Mouse (Mus musculus) midbrain, embryonic 12.5 days (tissue): ENCODE data around the gene Gm49320. TPM values are rescaled to one million over a fixed set of nuclear protein-coding genes. Genes with fewer than 3 reads are reported as not detected.

Experiments used
- ATAC-seq: fragments of 200-750 bp; cut with Nextera tagmentation; 2 replicates; pipeline ENCODE4 v1.8.0; 2017; ENCODE audit warnings: low read depth, moderate TSS enrichment, moderate library complexity; ENCODE audit not compliant: low FRiP score
- H3K27ac ChIP-seq: fragments of 300-500 bp; sonication (generic); replicated peaks from 2 replicates; pipeline ENCODE4 v1.5.1; 2016; ENCODE audit warnings: mild to moderate bottlenecking
- H3K27me3 ChIP-seq: fragments of 300-500 bp; sonication (generic); 2 replicates; pipeline ENCODE4 v1.6.1; 2016; ENCODE audit warnings: mild to moderate bottlenecking
- H3K36me3 ChIP-seq: fragments of 300-500 bp; sonication (generic); 2 replicates; pipeline ENCODE4 v1.6.1; 2016
- H3K4me1 ChIP-seq: fragments of 300-500 bp; sonication (generic); 2 replicates; pipeline ENCODE4 v1.6.1; 2016
- H3K4me2 ChIP-seq: fragments of 300-500 bp; sonication (generic); replicated peaks from 2 replicates; pipeline ENCODE4 v1.6.1; 2016; ENCODE audit warnings: mild to moderate bottlenecking, moderate library complexity
- H3K4me3 ChIP-seq: fragments of 300-500 bp; sonication (generic); 2 replicates; pipeline ENCODE4 v1.5.1; 2016; ENCODE audit warnings: mild to moderate bottlenecking
- H3K9ac ChIP-seq: fragments of 300-500 bp; sonication (generic); replicated peaks from 2 replicates; pipeline ENCODE4 v1.6.1; 2016; ENCODE audit warnings: mild to moderate bottlenecking, moderate library complexity
- H3K9me3 ChIP-seq: fragments of 300-500 bp; sonication (generic); 2 replicates; pipeline ENCODE4 v1.6.1; 2016; ENCODE audit warnings: mild to moderate bottlenecking
- WGBS: fragments of 180-500 bp; shearing (Covaris S2); methylation state at CpG from one replicate; pipeline ENCODE4 v1.1.7; 2016; 5-methylcytosine and 5-hydroxymethylcytosine counted together
- polyA plus RNA-seq: library from polyadenylated mRNA; unstranded; fragments of >200 nt; fragmentation: Nextera tagmentation; extraction: Ambion mirVana; gene quantifications from 2 replicates; pipeline ENCODE4 v1.2.1, GENCODE M21; 2016

The Gm49320 gene
- polyA plus RNA-seq, 1 experiment from 2014 or later, result 1.6 TPM

DNA sequence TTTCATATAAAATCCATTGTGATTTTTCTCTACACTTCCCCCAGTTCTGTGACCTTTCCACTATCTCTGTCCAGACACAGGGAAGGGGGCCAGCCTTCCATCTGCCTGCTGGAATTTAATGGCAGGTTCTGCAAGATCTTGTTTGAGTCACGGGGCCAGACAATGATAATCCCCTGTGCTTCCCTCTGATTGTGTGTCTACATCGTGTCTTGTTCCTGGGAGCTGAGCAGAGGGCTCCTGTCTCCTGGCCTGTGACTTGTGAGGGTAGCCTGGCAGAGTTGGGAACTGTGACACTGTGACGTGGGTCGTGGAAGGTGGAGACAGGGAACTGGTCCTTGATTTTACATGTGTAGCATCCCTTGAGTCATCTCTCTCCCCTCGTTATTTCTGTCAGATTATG, 8.9 kb upstream of the Gm49320 start:
- WGBS, result 71% methylated on average over 5 of the region's 5 CpGs
- Histone ChIP-seq H3K27ac (no peak overlapping the region), H3K27me3 (peaks cover 28% of the 10 kb centered on the region), H3K4me2 (no peak overlapping the region), H3K4me1 (peaks cover 7% of the 10 kb centered on the region), H3K9me3 (no peaks in the 10 kb centered on the region), H3K36me3 (no peaks in the 10 kb centered on the region), H3K4me3 (no peak overlapping the region), H3K9ac (no peak overlapping the region)
- no peak for ATAC-seq

DNA sequence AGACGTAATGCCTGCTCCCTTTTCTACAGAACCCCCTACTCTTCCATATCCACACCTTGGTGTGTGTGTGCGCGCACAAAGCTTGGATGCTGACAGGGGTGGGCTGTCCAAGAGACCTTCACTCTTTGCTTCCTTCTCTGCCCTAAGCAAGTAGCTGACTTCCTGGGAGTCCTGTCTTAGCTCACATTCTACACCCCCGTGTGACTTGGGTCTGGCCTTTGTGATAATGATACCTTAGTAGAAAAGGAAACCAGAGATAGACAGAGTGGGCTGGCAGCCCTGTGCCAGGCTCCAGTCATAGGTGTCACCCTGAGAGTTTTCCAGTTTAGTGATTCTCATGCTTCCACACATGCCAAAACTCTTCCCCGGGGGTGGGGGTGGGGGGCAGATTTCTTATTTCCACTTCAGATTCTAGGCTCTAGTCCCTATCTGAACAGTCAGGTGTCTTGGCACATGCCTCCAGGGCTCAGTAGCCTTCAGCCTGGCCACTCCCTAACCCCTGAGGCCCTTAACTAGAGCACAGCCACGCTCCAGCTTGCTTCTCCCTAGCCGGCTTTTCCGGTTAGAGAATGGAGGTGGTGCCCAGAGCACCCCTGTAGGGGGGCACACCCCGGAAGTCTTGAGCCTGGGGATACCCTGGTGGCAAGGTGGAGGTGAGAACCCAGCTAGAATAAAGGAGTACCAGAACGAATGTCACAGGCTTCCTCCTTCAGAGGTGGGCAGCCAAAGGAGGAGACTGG, 7.9 kb upstream of the Gm49320 start:
- ATAC-seq, result no peak
- Histone ChIP-seq H3K4me2 (no peak overlapping the region), H3K36me3 (no peaks in the 10 kb centered on the region), H3K9me3 (no peaks in the 10 kb centered on the region), H3K4me3 (no peak overlapping the region), H3K27me3 (peaks cover 37% of the 10 kb centered on the region), H3K9ac (no peak overlapping the region), H3K4me1 (peaks cover 7% of the 10 kb centered on the region), H3K27ac (no peak overlapping the region)
- 67% methylated on average over 10 of the region's 10 CpGs for WGBS

DNA sequence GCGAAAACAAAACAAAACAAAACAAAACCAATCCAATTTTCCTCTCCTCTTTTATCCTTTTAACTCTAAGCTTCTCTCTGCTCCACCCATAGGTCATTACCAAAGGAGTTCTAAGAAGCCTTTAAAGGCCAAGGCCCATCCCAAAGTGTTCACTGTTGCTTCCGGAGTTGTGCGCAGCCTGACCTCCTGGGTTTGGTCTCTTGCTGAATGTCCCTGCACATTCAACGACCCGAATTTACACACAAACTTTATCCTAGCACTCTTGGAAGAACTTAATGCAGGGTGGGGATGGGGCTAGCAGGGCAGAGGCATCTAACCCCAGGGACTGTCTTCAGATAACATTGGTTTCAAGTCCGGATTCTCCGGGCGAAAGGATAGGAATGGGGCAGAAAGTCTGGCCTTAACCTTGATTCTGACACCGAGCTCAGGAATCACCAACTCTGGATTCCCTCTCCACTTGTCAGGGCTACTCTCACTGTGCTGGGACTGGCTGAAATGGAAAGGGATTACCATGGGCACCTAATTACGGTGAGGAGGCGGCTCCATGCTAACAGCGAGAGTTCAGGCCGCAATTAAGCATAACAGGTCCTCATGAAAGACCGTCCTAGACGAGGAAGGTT, 741 bp upstream of the Gm49320 start:
- H3K4me1 ChIP-seq, result peaks cover 27% of the 10 kb centered on the region
- H3K27ac ChIP-seq, result peak overlapping the region; percentile 95
- H3K27me3 ChIP-seq, result peaks cover 11% of the 10 kb centered on the region; the same call in 1 of the 2 replicates
- peak overlapping the region; percentile 73 for H3K9ac ChIP-seq
- peak overlapping the region; percentile 85 for H3K4me3 ChIP-seq
- WGBS, result 22% methylated on average over 15 of the region's 15 CpGs
- H3K9me3 ChIP-seq, result no peaks in the 10 kb centered on the region
- peak overlapping the region; percentile 81 for H3K4me2 ChIP-seq
- ATAC-seq, result no peak
- peaks cover 15% of the 10 kb centered on the region for H3K36me3 ChIP-seq

DNA sequence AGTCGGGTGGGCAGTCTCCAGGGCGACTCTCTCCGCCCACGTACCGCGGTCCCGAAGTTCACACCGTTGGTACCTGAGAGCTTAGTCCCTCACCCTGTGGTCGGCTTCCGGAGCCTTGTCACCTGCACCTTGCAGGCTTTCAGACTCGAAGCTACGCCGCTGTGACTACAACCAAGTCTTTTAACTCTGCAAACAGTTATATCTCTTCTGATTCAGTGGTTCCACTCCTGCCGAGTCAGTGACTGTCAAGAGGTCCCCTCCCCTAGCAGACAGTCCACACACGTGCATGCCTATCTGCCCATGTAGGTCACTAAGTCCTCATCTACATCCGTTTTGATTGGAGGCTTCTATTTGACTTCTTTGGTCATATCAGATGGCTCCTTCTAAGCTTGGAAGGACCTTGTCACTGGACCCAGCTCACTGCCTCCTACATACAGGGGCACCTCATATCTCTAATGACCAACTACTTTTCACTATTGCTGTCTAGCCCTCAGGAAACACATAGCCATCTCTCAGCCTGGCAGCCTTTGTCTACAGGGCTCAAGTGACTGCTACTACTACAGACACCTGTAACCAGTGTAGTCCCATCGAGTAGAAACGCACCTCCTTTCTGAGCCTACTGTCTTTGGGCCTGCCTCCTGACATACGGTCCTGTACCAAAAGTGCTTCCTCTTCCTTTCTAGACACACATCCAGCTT, 677 bp downstream of the Gm49320 start:
- Histone ChIP-seq H3K4me3 (peak overlapping the region; percentile 85), H3K9ac (peak overlapping the region; percentile 70), H3K9me3 (no peaks in the 10 kb centered on the region), H3K4me2 (peak overlapping the region; percentile 81), H3K27me3 (peaks cover 11% of the 10 kb centered on the region; the same call in 1 of the 2 replicates), H3K36me3 (peaks cover 29% of the 10 kb centered on the region), H3K27ac (peak overlapping the region; percentile 87), H3K4me1 (peaks cover 27% of the 10 kb centered on the region)
- ATAC-seq, result peak; percentile 17
- 15% methylated on average over 19 of the region's 19 CpGs for WGBS

DNA sequence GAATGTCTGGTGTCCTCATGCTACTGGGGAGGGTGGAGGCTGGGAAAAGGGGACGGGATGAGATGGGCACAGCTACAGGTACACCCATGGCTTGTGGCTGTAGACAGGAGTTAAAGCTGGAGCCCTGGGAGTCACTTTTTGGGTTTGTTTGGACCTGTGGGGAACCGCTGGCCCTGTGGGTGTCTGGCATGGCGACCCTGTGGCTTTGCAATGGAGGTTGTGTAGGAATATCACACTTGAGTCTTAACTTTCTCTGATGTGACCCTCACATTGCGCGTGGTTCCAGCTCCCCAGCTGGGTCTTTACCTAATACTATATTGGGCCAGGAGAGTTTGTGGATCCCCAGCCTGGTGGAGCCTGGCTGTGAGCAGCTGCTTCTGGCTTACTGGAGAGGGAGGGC, 6.4 kb downstream of the Gm49320 start:
- H3K4me2 ChIP-seq, result no peak overlapping the region
- H3K27me3 ChIP-seq, result peaks cover 20% of the 10 kb centered on the region
- no peak overlapping the region for H3K27ac ChIP-seq
- H3K4me3 ChIP-seq, result no peak overlapping the region
- peaks cover 77% of the 10 kb centered on the region for H3K36me3 ChIP-seq
- 95% methylated on average over 5 of the region's 5 CpGs for WGBS
- no peaks in the 10 kb centered on the region for H3K9me3 ChIP-seq
- no peak for ATAC-seq
- H3K4me1 ChIP-seq, result peaks cover 25% of the 10 kb centered on the region
- no peak overlapping the region for H3K9ac ChIP-seq

DNA sequence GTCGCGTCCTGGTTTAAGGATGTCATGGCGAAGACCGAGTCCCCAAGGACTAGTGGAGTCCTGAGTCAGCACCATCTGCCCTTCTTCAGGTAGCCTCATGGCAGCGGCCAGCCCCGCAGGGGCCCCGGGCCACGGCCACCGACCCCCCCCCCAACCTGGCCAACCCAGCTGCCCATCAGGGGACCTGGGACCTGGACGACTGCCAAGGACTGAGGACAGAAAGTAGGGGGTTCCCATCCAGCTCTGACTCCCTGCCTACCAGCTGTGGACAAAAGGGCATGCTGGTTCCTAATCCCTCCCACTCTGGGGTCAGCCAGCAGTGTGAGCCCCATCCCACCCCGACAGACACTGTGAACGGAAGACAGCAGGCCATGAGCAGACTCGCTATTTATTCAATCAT, 7.1 kb downstream of the Gm49320 start:
- ATAC-seq, result no peak
- no peak overlapping the region for H3K27ac ChIP-seq
- no peaks in the 10 kb centered on the region for H3K9me3 ChIP-seq
- no peak overlapping the region for H3K9ac ChIP-seq
- peaks cover 20% of the 10 kb centered on the region for H3K27me3 ChIP-seq
- no peak overlapping the region for H3K4me3 ChIP-seq
- H3K36me3 ChIP-seq, result peaks cover 77% of the 10 kb centered on the region
- no peak overlapping the region for H3K4me2 ChIP-seq
- peaks cover 23% of the 10 kb centered on the region for H3K4me1 ChIP-seq
- 82% methylated on average over 13 of the region's 13 CpGs for WGBS

DNA sequence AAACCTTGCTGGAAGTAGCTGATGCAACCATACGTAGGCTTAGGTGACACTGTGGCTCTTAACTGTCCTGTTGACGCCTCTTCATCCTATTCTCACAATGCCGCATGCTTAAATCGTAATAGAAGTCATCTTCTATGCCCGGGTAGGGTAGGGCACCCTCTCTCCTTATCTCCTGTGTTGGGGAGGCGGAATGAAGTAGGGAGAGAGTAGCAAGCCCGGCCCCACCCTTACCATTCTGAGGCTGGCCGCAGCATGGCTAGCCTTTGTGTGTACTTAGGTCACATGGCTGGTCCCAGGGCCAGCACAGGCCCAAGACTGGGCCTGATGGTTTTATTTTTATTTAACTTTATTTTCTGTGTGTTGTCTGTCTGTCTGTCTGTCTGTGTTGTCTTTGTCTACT, 8.6 kb downstream of the Gm49320 start:
- Histone ChIP-seq H3K9me3 (no peaks in the 10 kb centered on the region), H3K4me3 (no peak overlapping the region), H3K4me1 (peaks cover 19% of the 10 kb centered on the region), H3K4me2 (no peak overlapping the region), H3K27ac (no peak overlapping the region), H3K9ac (no peak overlapping the region), H3K27me3 (peaks cover 20% of the 10 kb centered on the region), H3K36me3 (peaks cover 69% of the 10 kb centered on the region)
- WGBS, result 91% methylated on average over 8 of the region's 8 CpGs
- ATAC-seq, result no peak

DNA sequence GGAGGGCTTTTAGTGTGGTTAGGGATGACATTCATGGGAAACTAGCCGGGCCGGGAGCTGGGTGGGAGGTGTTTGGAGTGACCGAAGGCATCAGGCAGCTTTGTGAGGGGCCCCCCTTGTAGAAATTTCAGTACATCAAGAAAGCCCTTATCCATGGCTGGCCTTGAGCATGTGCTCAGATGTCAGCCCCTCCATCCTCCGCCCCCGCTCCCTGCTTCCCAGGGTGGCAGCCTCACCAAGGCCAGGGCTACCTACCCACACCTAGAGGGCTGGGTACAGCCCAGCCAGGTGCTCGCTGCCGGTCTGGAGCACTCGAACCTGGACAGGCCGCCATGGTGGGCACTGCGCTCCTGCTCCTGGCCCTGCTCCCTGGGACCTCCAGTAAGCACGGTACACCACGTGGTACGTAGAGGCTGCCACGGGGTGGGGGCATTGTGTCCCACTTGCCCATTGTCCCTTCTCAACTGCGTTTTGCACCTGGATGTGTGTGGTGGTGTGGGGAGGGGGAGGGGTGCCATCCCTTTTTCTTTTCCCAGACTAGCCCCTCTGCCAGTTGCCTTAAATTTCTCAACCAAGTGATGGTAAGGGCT, 9.4 kb downstream of the Gm49320 start, which contains the start of gene Tgfbr3l:
TSS of gene Tgfbr3l (plus strand) at position 264 of the 590 bp plus-strand sequence.
- Histone ChIP-seq H3K27me3 (peaks cover 20% of the 10 kb centered on the region), H3K9me3 (no peaks in the 10 kb centered on the region), H3K4me3 (no peak within 1 kb of the TSS), H3K27ac (no peak within 1 kb of the TSS), H3K36me3 (peaks cover 61% of the 10 kb centered on the region), H3K9ac (no peak within 1 kb of the TSS), H3K4me1 (peaks cover 24% of the 10 kb centered on the region), H3K4me2 (no peak within 1 kb of the TSS; the same call in 1 of the 2 replicates)
- ATAC-seq, result no peak
- 80% methylated on average over 15 of the region's 15 CpGs for WGBS

DNA sequence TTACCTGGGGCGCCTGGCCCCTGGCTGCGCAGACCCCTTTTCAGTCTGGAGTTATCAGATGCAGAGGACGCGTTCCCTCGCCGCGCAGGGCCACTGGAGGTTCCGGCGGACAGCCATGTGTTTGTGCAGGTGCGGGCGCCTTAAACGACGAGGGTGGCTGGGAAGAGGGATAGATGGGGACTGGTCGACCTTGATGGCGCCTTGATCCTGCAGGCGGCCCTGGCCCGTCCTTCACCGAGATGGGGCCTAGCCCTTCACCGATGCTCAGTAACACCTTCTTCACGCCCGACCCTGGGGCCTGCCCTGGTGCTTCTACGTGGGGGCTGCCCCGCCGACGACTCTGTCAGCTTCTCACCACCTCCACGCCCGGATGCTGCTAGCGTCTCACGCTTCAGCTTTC, 10.5 kb downstream of the Gm49320 start:
- no peak overlapping the region for H3K4me3 ChIP-seq
- 12% methylated on average over 29 of the region's 29 CpGs for WGBS
- H3K9me3 ChIP-seq, result no peaks in the 10 kb centered on the region
- no peak overlapping the region for H3K27ac ChIP-seq
- peaks cover 20% of the 10 kb centered on the region for H3K27me3 ChIP-seq
- ATAC-seq, result no peak
- H3K4me2 ChIP-seq, result no peak overlapping the region; the same call in 1 of the 2 replicates
- peaks cover 49% of the 10 kb centered on the region for H3K36me3 ChIP-seq
- H3K4me1 ChIP-seq, result peaks cover 31% of the 10 kb centered on the region
- 0 out of 2 replicates have a peak overlapping the region, but pooled peaks have one; percentile 15 for H3K9ac ChIP-seq

DNA sequence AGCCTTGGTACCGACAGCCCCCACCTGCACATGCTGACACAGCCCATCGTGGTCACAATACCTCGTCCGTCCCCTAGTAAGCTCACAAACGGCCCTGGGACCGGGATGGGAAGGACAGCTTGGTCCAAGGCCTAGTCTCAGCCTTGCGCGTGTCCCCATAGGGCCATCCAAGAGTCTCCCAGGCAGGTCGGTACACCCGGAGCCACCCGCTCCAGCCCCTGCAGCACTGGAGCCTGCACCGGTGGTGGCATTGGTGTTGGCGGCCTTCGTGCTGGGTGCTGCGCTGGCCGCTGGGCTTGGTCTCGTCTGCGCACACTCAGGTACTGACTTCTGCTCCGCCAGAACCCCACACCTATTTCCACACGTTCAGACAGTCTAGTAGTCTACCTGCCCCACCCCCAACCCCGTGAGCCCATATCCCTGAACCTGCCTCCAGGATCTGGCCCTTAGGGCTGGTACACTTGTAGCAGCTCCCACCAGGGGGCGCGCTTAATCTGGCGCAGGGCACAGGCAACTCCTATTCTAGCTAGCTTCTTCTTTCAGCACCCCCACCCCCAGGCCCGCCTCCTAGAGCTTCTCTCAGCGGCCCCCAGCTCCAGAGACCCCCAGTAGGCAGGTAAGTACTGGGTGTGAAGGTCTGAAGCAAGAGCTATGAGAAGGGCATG, 11.8 kb downstream of the Gm49320 start:
- Histone ChIP-seq H3K4me3 (no peak overlapping the region), H3K9me3 (no peaks in the 10 kb centered on the region), H3K9ac (no peak overlapping the region), H3K36me3 (peaks cover 44% of the 10 kb centered on the region), H3K4me2 (no peak overlapping the region), H3K27me3 (peaks cover 20% of the 10 kb centered on the region), H3K27ac (no peak overlapping the region), H3K4me1 (peaks cover 35% of the 10 kb centered on the region)
- ATAC-seq, result peak; percentile 24; the same call in 1 of the 2 replicates
- 31% methylated on average over 26 of the region's 26 CpGs for WGBS

DNA sequence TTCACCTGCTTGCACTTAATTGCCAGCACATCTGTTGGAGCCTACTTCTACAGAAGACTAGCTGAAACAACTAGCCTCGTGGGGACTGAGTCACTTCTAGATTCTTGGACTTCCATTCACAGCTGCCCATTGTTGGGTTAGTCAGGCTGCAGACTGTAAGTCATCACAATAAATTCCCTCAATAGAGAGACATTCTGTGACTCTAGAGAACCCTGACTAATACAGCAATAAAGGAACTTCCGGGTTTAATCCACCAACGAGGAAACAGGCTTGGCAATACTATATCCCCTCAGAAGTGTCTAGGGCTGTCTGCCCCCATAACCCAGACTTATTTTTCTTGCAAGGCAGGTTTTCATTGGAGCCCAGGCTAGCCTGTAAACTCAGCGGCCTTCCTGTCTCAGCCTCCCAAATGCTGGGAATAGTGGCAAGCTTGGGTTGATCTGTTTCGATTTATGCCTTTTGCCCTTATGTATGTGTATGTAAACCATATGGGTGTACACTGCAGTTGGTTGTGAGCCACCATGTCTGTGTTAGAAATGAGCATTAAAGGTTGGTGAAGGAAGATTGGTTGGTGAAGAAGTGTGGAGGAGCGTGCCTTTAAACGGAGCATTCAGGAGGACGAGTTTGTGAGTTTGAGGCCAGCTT, 13.6 kb downstream of the Gm49320 start:
- 0 out of 2 replicates have a peak, but pooled peaks have one; percentile 0 for ATAC-seq
- Histone ChIP-seq H3K4me1 (peaks cover 44% of the 10 kb centered on the region), H3K36me3 (peaks cover 41% of the 10 kb centered on the region)

More for the DNA sequence above, 13.6 kb downstream of the Gm49320 start:
- peak overlapping the region; percentile 90 for H3K9ac ChIP-seq
- H3K9me3 ChIP-seq, result no peaks in the 10 kb centered on the region
- H3K27me3 ChIP-seq, result peaks cover 20% of the 10 kb centered on the region
- H3K4me3 ChIP-seq, result peak overlapping the region; percentile 94
- peak overlapping the region; percentile 92 for H3K27ac ChIP-seq
- peak overlapping the region; percentile 73 for H3K4me2 ChIP-seq
- 48% methylated on average over 8 of the region's 8 CpGs for whole genome bisulfite sequencing
